Mouse (Mus musculus) heart, adult 8-10 months (tissue): ENCODE measurements at regions not wholly inside any gene's neighbourhood (a gene's known extent, or its start where the extent isn't known, plus 50 kb on each side); places are given as distances from the start of the nearest gene placed in this dataset.

Experiments
- DNase-seq: peaks from one replicate; pipeline ENCODE4 v3.0.0; 2022; ENCODE audit warnings: low spot score

- DNase-seq = peak; percentile 2
Observed at GRCm38 (mm10) chr14:94860191-94860590, 969.7 kb upstream of the Pcdh9 start.

- DNase-seq = no peak
Observed at GRCm38 (mm10) chr14:94869011-94869410, 978.5 kb upstream of the Pcdh9 start.

- no peak for DNase-seq
Observed at GRCm38 (mm10) chr14:94886054-94886453, 995.0 kb upstream of the 4921530L21Rik start.

DNA sequence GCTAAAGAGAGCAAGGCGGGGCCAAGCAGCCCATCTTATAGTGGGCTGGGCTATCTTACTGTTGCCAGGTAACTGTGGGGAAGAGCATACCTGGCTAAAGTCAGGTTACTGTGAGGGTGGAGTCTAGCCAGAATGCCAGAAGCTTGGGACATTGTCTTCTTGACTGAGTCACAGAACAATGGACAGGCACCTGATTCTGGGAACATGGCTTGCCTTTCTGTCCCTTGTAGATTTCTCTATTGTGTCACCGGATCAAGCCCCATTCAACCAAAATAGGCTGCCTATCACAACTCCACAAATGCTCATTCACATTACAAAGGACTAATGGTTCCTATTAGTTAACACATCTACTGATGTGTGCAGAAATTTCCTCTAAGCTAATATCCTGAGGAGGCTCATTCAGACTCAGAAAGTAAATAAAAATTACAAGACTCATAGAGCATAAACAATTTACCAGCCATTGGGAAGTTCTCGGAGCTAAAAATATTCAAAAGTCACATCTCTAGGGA, 985.7 kb upstream of the 4921530L21Rik start:
- no peak for DNase-seq

- no peak for DNase-seq
Observed at GRCm38 (mm10) chr14:94898667-94899281, 982.3 kb upstream of the 4921530L21Rik start.

- DNase-seq = no peak
Observed at GRCm38 (mm10) chr14:94912326-94912725, 968.7 kb upstream of the 4921530L21Rik start.

DNA sequence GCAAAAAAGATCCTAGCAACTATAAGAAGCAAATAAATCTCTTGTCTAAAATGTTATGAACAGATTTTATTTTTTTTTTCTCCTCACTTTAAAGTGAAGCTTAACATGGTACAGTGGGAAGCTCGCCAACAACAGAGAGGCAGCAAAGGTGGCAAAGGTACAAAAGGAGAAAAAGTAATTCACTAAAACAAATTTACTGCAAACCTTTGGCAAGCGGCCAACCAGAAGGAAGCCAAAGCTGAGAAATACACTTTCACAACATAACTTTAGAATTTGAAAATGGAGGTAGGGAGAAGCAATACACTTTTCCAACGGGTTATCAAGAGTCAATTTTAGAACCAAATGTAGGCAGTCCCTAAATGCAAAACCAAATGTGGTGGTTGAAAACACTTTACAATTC, 939.6 kb upstream of the 4921530L21Rik start:
- no peak for DNase-seq
